Mouse (Mus musculus) limb, embryonic 10.5 days (tissue): ENCODE measurements at regions not wholly inside any gene's neighbourhood (a gene's known extent, or its start where the extent isn't known, plus 50 kb on each side); places are given as distances from the start of the nearest gene placed in this dataset.

Experiments used
- DNase-seq: peaks from one replicate; pipeline ENCODE4 v3.0.0-alpha.2; 2017; ENCODE audit warnings: low spot score
- H3K27ac ChIP-seq: fragments of 300-500 bp; sonication (generic); 2 replicates; pipeline ENCODE4 v1.5.1; 2016; ENCODE audit warnings: mild to moderate bottlenecking
- H3K27me3 ChIP-seq: fragments of 300-500 bp; sonication (generic); 2 replicates; pipeline ENCODE4 v1.6.1; 2016; ENCODE audit warnings: low read depth, mild to moderate bottlenecking; ENCODE audit not compliant: poor library complexity, severe bottlenecking
- H3K36me3 ChIP-seq: fragments of 300-500 bp; sonication (generic); 2 replicates; pipeline ENCODE4 v1.6.1; 2016; ENCODE audit warnings: mild to moderate bottlenecking, moderate library complexity
- H3K4me1 ChIP-seq: fragments of 300-500 bp; sonication (generic); 2 replicates; pipeline ENCODE4 v1.6.1; 2016
- H3K4me3 ChIP-seq: fragments of 300-500 bp; sonication (generic); 2 replicates; pipeline ENCODE4 v1.5.1; 2016; ENCODE audit warnings: mild to moderate bottlenecking, moderate library complexity
- H3K9me3 ChIP-seq: fragments of 300-500 bp; sonication (generic); replicated peaks from 2 replicates; pipeline ENCODE4 v1.6.1; 2016; ENCODE audit warnings: mild to moderate bottlenecking
- WGBS: fragments of 180-500 bp; shearing (Covaris S2); methylation state at CpG from one replicate; pipeline ENCODE4 v1.1.7; 2016; 5-methylcytosine and 5-hydroxymethylcytosine counted together

DNA sequence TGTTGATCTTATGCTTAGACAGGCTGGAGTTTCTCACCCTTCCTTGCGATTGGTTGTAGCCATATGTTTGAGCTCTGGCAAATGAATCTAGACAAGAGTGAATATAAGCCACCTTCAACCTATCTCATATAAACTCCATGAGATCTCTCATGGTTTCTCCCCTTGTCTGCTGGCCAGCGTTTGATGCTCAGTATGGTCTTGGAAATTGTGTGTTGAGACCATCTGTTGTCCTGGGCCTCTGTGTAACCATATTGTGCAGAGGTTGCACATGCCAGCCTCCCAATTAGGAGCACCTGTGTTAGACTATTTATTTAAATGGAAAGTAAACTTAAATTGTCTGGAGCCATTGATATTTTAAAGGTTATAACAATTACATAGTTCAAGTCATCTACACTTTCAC lies 301.5 kb upstream of the 5930422O12Rik start:
- no peak overlapping the region for H3K27ac ChIP-seq
- no peaks in the 10 kb centered on the region for H3K27me3 ChIP-seq
- H3K4me3 ChIP-seq: no peak overlapping the region
- no peaks in the 10 kb centered on the region for H3K9me3 ChIP-seq
- no peaks in the 10 kb centered on the region for H3K4me1 ChIP-seq
- 92% methylated on average over 2 of the region's 2 CpGs for WGBS
- H3K36me3 ChIP-seq: no peaks in the 10 kb centered on the region
- DNase-seq: no peak

DNA sequence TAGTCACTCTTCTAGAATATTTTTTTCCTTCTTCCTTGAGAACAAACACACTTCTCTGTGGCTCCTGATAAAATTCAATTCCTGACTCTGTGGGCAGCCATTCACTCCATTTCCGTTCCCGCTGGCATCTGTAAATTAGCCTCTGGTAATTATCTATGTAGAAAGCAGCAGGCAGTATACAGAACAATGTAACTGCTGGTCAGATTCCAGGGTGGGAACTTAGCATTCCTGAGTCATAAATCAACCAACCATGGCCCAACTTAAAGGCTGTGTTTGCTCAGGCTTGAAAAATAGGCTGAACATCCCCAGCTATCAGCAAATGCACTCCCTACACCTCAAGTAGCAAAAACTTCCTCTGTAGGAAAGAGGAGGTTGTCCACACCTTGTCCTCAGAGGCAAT lies 289.6 kb upstream of the 5930422O12Rik start:
- no peaks in the 10 kb centered on the region for H3K27me3 ChIP-seq
- H3K4me1 ChIP-seq: peaks cover 8% of the 10 kb centered on the region; the same call in 1 of the 2 replicates
- no peaks in the 10 kb centered on the region for H3K9me3 ChIP-seq
- H3K27ac ChIP-seq: no peak overlapping the region
- WGBS: 20% methylated on average over 2 of the region's 2 CpGs
- H3K36me3 ChIP-seq: no peaks in the 10 kb centered on the region
- no peak for DNase-seq
- no peak overlapping the region for H3K4me3 ChIP-seq

DNA sequence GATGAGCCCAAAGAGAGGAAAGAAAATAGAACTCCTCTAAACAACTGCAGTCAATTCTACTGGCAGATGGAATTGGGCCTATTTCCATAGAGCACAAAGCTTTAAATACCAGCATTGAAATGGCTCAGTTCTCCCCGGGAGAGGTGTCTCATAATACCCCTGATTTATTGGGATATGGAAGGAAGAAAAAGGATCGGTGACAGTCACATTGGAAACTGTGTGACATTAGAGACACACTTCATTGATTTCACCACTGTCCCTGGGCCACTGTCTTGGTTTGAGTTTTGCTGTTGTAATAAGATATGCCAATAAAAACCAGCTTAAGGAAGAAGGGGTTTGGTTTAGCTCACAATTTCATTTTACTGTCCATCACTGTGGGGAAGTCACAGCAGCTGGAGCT lies 288.7 kb upstream of the 5930422O12Rik start:
- Histone ChIP-seq H3K36me3 (no peaks in the 10 kb centered on the region), H3K27ac (no peak overlapping the region), H3K9me3 (no peaks in the 10 kb centered on the region), H3K27me3 (no peaks in the 10 kb centered on the region), H3K4me3 (no peak overlapping the region), H3K4me1 (peaks cover 8% of the 10 kb centered on the region; the same call in 1 of the 2 replicates)
- WGBS: 74% methylated on average over 2 of the region's 2 CpGs
- no peak for DNase-seq

DNA sequence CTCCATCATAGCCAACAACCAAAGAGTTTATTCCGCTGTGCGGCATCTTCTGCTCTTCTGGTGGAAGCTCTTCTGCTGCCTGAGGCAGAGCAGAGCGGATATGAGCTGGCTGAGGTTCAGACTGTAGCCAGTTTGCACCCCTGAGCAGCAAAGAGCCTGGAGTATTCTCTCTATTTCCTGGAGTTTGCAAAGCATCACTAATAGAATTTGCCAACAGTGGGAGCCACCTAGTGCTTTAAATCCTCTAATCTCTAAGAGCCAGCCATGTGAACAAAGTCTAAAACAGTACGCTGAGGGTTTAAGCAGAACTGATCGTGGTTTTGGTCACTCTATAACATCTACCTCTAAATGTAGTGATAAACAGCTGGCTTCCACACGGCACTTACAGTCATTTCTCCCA lies 250.9 kb upstream of the 5930422O12Rik start:
- H3K9me3 ChIP-seq: no peaks in the 10 kb centered on the region
- no peaks in the 10 kb centered on the region for H3K4me1 ChIP-seq
- H3K36me3 ChIP-seq: no peaks in the 10 kb centered on the region
- no peak overlapping the region for H3K4me3 ChIP-seq
- DNase-seq: no peak
- 93% methylated on average over 6 of the region's 6 CpGs for WGBS
- H3K27ac ChIP-seq: no peak overlapping the region
- H3K27me3 ChIP-seq: no peaks in the 10 kb centered on the region

DNA sequence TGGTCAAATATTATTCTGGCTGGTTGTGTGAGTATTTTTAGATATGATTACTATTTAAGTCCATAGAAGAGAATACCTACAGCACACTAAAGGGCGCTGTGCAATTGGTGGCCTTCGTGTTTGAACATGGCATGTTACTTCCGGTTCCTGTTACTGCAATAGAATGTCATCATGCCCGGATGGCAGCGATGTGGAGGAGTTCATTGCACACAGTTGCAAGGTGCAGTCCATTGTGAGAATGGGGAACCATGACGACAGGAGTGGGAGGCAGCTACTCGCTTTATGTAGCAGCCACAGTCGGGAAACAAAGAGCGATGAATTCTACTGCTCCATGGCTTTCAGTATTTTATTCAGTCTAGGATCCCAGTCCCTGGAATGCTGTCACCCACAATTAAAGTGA lies 245.5 kb upstream of the 5930422O12Rik start:
- DNase-seq: no peak
- 91% methylated on average over 9 of the region's 9 CpGs for WGBS
- H3K27me3 ChIP-seq: no peaks in the 10 kb centered on the region
- no peaks in the 10 kb centered on the region for H3K36me3 ChIP-seq
- no peaks in the 10 kb centered on the region for H3K9me3 ChIP-seq
- no peak overlapping the region for H3K27ac ChIP-seq
- no peaks in the 10 kb centered on the region for H3K4me1 ChIP-seq
- no peak overlapping the region for H3K4me3 ChIP-seq
